Comparison of ENCODE assay signal across 9 mouse cellular contexts in the genomic region with DNA sequence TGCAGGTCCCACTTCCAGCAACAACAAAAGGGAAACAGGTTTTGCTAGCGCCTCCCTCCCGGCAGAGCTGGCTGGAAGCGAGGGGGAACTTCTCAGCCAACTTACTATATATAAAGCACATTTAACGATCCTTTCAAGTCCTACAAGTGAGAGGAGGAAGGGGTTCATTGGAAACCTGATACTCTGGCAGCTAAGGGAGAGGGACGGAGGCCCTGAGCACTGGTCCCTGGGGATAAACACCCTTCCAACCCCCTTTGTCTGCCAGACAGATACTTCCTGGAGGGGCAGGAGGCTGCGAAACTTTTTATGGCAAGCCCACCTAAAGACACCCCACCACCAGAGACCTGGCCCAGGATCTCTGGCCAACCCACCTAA. TPM values are rescaled to one million over a fixed set of nuclear protein-coding genes. Genes with fewer than 3 reads are reported as not detected.
A peak's percentile ranks its signal among the peaks of the same experiment; 100 is the strongest.
DNase-seq lines count a peak whose midpoint lies in the region; ATAC-seq and TF ChIP-seq lines count a peak whose summit lies in the region.
"Had no signal": no experiment of that assay in that cellular context is flagged by ENCODE, and none has a peak within 500 bp of the region (broad histone marks: within the 10 kb centered on the region; RNA-seq: fewer than 3 reads in every experiment).

No protein-coding gene starts in this region.

- in situ Hi-C loops in ES-E14 (cut with MboI; ENCODE audit: low sequenced_read_pairs in 2 of 2, unreplicated experiment in 2 of 2), result no loop called here

- H3K9me3 ChIP-seq in heart, embryonic 13.5 days, result no peaks in the 10 kb centered on the region
- no peaks in the 10 kb centered on the region for H3K9me3 ChIP-seq in ES-E14 (ENCODE audit: control insufficient read depth, insufficient read depth, low read depth, low read length)
- no peaks in the 10 kb centered on the region for H3K9me3 ChIP-seq in hindbrain, embryonic 10.5 days
- no peaks in the 10 kb centered on the region for H3K9me3 ChIP-seq in midbrain, embryonic 10.5 days (replicated peaks)

- no peak for ATAC-seq in heart, embryonic 13.5 days (ENCODE audit: extremely low read depth, insufficient number of reproducible peaks, low FRiP score, low TSS enrichment)

- H3K4me2 ChIP-seq in heart, embryonic 13.5 days, result peak overlapping the region; percentile 64

- H3K36me3 ChIP-seq in heart, embryonic 13.5 days, result no peaks in the 10 kb centered on the region
- no peaks in the 10 kb centered on the region; the same call in 1 of the 2 replicates for H3K36me3 ChIP-seq in ES-E14 (ENCODE audit: control insufficient read depth, insufficient read depth, low read length, poor library complexity, severe bottlenecking)
- no peaks in the 10 kb centered on the region for H3K36me3 ChIP-seq in hindbrain, embryonic 10.5 days
- peaks cover 4% of the 10 kb centered on the region; the same call in 1 of the 2 replicates for H3K36me3 ChIP-seq in midbrain, embryonic 10.5 days

- peak overlapping the region; percentile 95 for H3K27ac ChIP-seq in heart, embryonic 13.5 days (replicated peaks)
- peak overlapping the region; percentile 47 for H3K27ac ChIP-seq in ES-E14 (ENCODE audit: insufficient read depth, low read depth, low read length, poor library complexity, severe bottlenecking)
- H3K27ac ChIP-seq in hindbrain, embryonic 10.5 days, result peak overlapping the region; percentile 93
- H3K27ac ChIP-seq in midbrain, embryonic 10.5 days (replicated peaks), result peak overlapping the region; percentile 93

- H3K4me1 ChIP-seq in heart, embryonic 13.5 days, result peaks cover 91% of the 10 kb centered on the region
- H3K4me1 ChIP-seq in ES-E14 (ENCODE audit: control insufficient read depth in 2 of 2, insufficient read depth in 2 of 2, low read length in 2 of 2, poor library complexity in 1 of 2), result peaks cover 27 to 46% of the 10 kb centered on the region in 2 experiments
- H3K4me1 ChIP-seq in hindbrain, embryonic 10.5 days (replicated peaks), result peaks cover 82% of the 10 kb centered on the region
- H3K4me1 ChIP-seq in midbrain, embryonic 10.5 days, result peaks cover 78% of the 10 kb centered on the region

- WGBS in heart, embryonic 13.5 days, result 10% methylated on average over 6 of the region's 6 CpGs
- WGBS in hindbrain, embryonic 10.5 days, result 3% methylated on average over 6 of the region's 6 CpGs
- WGBS in midbrain, embryonic 10.5 days, result 3% methylated on average over 6 of the region's 6 CpGs

- H3K4me3 ChIP-seq in heart, embryonic 13.5 days, result peak overlapping the region; percentile 32
- peak overlapping the region; percentile 17 to 51; a peak in 3 of 4 replicates for H3K4me3 ChIP-seq in ES-E14 (ENCODE audit: insufficient read depth in 1 of 2, low read depth in 1 of 2, low read length in 2 of 2, poor library complexity in 1 of 2, severe bottlenecking in 1 of 2)
- peak overlapping the region; percentile 38 for H3K4me3 ChIP-seq in hindbrain, embryonic 10.5 days
- peak overlapping the region; percentile 44 for H3K4me3 ChIP-seq in midbrain, embryonic 10.5 days

- H3K27me3 ChIP-seq in heart, embryonic 13.5 days (replicated peaks), result no peaks in the 10 kb centered on the region
- H3K27me3 ChIP-seq in hindbrain, embryonic 10.5 days (ENCODE audit: insufficient read depth, poor library complexity, severe bottlenecking), result no peaks in the 10 kb centered on the region
- no peaks in the 10 kb centered on the region for H3K27me3 ChIP-seq in midbrain, embryonic 10.5 days (ENCODE audit: low read depth, poor library complexity, severe bottlenecking)

- no peak for DNase-seq in heart, postnatal 25 days (ENCODE audit: low spot score)
- no peak for DNase-seq in ES-E14 (ENCODE audit: low read depth, low spot score)
- peak; percentile 47 for DNase-seq in hindbrain, embryonic 10.5 days (ENCODE audit: low spot score)
- peak; percentile 49 for DNase-seq in midbrain, embryonic 10.5 days (ENCODE audit: low spot score)
- DNase-seq in retina, postnatal 1 day, result no peak
- DNase-seq in layer of hippocampus, adult 9-11 months, result no peak
- DNase-seq in cerebellum, adult 11-12 months, result no peak
- DNase-seq: kidney, adult 11 months had no signal

- H3K9ac ChIP-seq in heart, embryonic 13.5 days, result peak overlapping the region; percentile 80
- peak overlapping the region; percentile 17; the same call in 1 of the 2 replicates for H3K9ac ChIP-seq in ES-E14 (ENCODE audit: insufficient read depth, low read depth, low read length, poor library complexity, severe bottlenecking)

- intact Hi-C loops in heart, postnatal 25 days (cut with DNase I), result no loop called here

TF ChIP-seq in ES-E14, 5 proteins besides CTCF, POLR2A, EP300 and RAD21:
- TF ChIP-seq ZNF384 (IDR thresholded peaks at IDR 0.05; ENCODE audit: low read depth, low read length), result no peak
- TF ChIP-seq CHD2 (IDR thresholded peaks at IDR 0.05; ENCODE audit: low read depth, low read length), result no peak
- no peak for TF ChIP-seq MAFK (IDR thresholded peaks at IDR 0.05; ENCODE audit: insufficient read depth, low read depth, low read length)
- no peak for TF ChIP-seq HCFC1 (IDR thresholded peaks at IDR 0.05; ENCODE audit: borderline replicate concordance, insufficient read depth, low read length)
- no peak for TF ChIP-seq ZC3H11A (IDR thresholded peaks at IDR 0.05; ENCODE audit: borderline replicate concordance, low read depth, low read length)
TF ChIP-seq in ES-E14: peak in this region for 0.

RNA-seq across cellular contexts. Expression of a gene that starts 10.9 kb away (rescaled TPM):
- 49.3 and 52.6 TPM in 2 replicates for polyA plus RNA-seq in heart, embryonic 13.5 days (2015; fragmentation: Nextera tagmentation; extraction: Ambion mirVana)
- 1 to 10 TPM; 3.3 to 4.1 TPM for total RNA-seq in heart, postnatal 25 days (2021)
- 200 and 384 TPM in 2 replicates for total RNA-seq in ES-E14 (2012; rRNA removed)
- polyA plus RNA-seq in hindbrain, embryonic 10.5 days (2016; fragmentation: Nextera tagmentation; extraction: Ambion mirVana), result 67.2 and 76.8 TPM in 2 replicates
- polyA plus RNA-seq in midbrain, embryonic 10.5 days (2016; fragmentation: Nextera tagmentation; extraction: Ambion mirVana), result 65.3 and 68.4 TPM in 2 replicates

RNA-seq across cellular contexts. Expression of a gene that starts 27.4 kb away (rescaled TPM):
- 18.6 and 20.5 TPM in 2 replicates for polyA plus RNA-seq in heart, embryonic 13.5 days (2015; fragmentation: Nextera tagmentation; extraction: Ambion mirVana)
- total RNA-seq in heart, postnatal 25 days (2021), result 10 to 100 TPM; 26.3 to 27.1 TPM
- 17.8 and 20.7 TPM in 2 replicates for total RNA-seq in ES-E14 (2012; rRNA removed)
- 35.3 and 38.1 TPM in 2 replicates for polyA plus RNA-seq in hindbrain, embryonic 10.5 days (2016; fragmentation: Nextera tagmentation; extraction: Ambion mirVana)
- 33.0 and 40.3 TPM in 2 replicates for polyA plus RNA-seq in midbrain, embryonic 10.5 days (2016; fragmentation: Nextera tagmentation; extraction: Ambion mirVana)

RNA-seq across cellular contexts. Expression of a gene that starts 27.6 kb away (rescaled TPM):
- 98.0 and 111 TPM in 2 replicates for polyA plus RNA-seq in heart, embryonic 13.5 days (2015; fragmentation: Nextera tagmentation; extraction: Ambion mirVana)
- 100 to 1,000 TPM; 125 to 132 TPM for total RNA-seq in heart, postnatal 25 days (2021)
- total RNA-seq in ES-E14 (2012; rRNA removed), result 205 and 261 TPM in 2 replicates
- polyA plus RNA-seq in hindbrain, embryonic 10.5 days (2016; fragmentation: Nextera tagmentation; extraction: Ambion mirVana), result 115 and 119 TPM in 2 replicates
- polyA plus RNA-seq in midbrain, embryonic 10.5 days (2016; fragmentation: Nextera tagmentation; extraction: Ambion mirVana), result 126 and 129 TPM in 2 replicates

RNA-seq across cellular contexts. Expression of a gene that starts 31.8 kb away (rescaled TPM):
- polyA plus RNA-seq in heart, embryonic 13.5 days (2015; fragmentation: Nextera tagmentation; extraction: Ambion mirVana), result 41.1 and 41.4 TPM in 2 replicates
- total RNA-seq in heart, postnatal 25 days (2021), result 10 to 100 TPM; 21.3 to 23.0 TPM
- 88.5 and 96.1 TPM in 2 replicates for total RNA-seq in ES-E14 (2012; rRNA removed)
- polyA plus RNA-seq in hindbrain, embryonic 10.5 days (2016; fragmentation: Nextera tagmentation; extraction: Ambion mirVana), result 40.7 and 45.5 TPM in 2 replicates
- polyA plus RNA-seq in midbrain, embryonic 10.5 days (2016; fragmentation: Nextera tagmentation; extraction: Ambion mirVana), result 37.4 and 45.1 TPM in 2 replicates

RNA-seq across cellular contexts. Expression of a gene that starts 55.8 kb away (rescaled TPM):
- polyA plus RNA-seq in heart, embryonic 13.5 days (2015; fragmentation: Nextera tagmentation; extraction: Ambion mirVana), result 37.6 and 40.3 TPM in 2 replicates
- total RNA-seq in heart, postnatal 25 days (2021), result 10 to 100 TPM in 1 of 2 experiments, 1 to 10 TPM in 1; 9.9 to 10.8 TPM
- 44.5 and 57.0 TPM in 2 replicates for total RNA-seq in ES-E14 (2012; rRNA removed)
- polyA plus RNA-seq in hindbrain, embryonic 10.5 days (2016; fragmentation: Nextera tagmentation; extraction: Ambion mirVana), result 65.7 and 67.5 TPM in 2 replicates
- polyA plus RNA-seq in midbrain, embryonic 10.5 days (2016; fragmentation: Nextera tagmentation; extraction: Ambion mirVana), result 69.4 and 69.6 TPM in 2 replicates

Comparison
In these comparisons a context has a peak if more than half of its experiments do, and no peak if none do; other contexts are left out.
1. DNase-seq: peak in hindbrain, embryonic 10.5 days (single experiment) and midbrain, embryonic 10.5 days (single experiment); none in heart, postnatal 25 days (single experiment), ES-E14 (single experiment), retina, postnatal 1 day (single experiment), layer of hippocampus, adult 9-11 months (single experiment) and cerebellum, adult 11-12 months (single experiment).
2. Peak in every context shown above with its lines, with median percentiles within 50 percentile points of each other: H3K27ac ChIP-seq and H3K4me3 ChIP-seq.